Mouse (Mus musculus) stomach, postnatal 0 days (tissue): ENCODE data around the gene Plekha7.

Experiments
- CTCF ChIP-seq: IDR thresholded peaks from 2 replicates; pipeline ENCODE4 v1.5.1; 2016; ENCODE audit warnings: antibody characterized with exemption, low read depth, mild to moderate bottlenecking, moderate library complexity
- EP300 ChIP-seq: optimal IDR thresholded peaks from 2 replicates; pipeline ENCODE3; 2016; ENCODE audit warnings: antibody characterized with exemption

- TF ChIP-seq CTCF (no peak), EP300 (no peak)
Observed at GRCm38 (mm10) chr7:116115991-116116390, 192.2 kb downstream of the Plekha7 start.
